Mouse (Mus musculus) hematopoietic stem cell, adult 5-6 weeks (primary cell): ENCODE data around the gene Phlda3. TPM values are rescaled to one million over a fixed set of nuclear protein-coding genes. Genes with fewer than 3 reads are reported as not detected.
A peak's percentile ranks its signal among the peaks of the same experiment; 100 is the strongest.

Experiments used
- ATAC-seq, 2 experiments: fragments of 125-278 bp in 1 of 2; replicated peaks in 1 of 2; 2 replicates each; pipeline ENCODE4 v1.8.0; 2016 to 2017; ENCODE audit warnings: inconsistent platforms in 2 of 2, mild to moderate bottlenecking in 2 of 2, moderate number of reproducible peaks in 2 of 2, low read depth in 1 of 2, moderate TSS enrichment in 1 of 2; ENCODE audit not compliant: low FRiP score in 2 of 2, poor library complexity in 2 of 2, severe bottlenecking in 2 of 2, insufficient read depth in 1 of 2, low TSS enrichment in 1 of 2
- total RNA-seq: library from RNA; stranded (forward); fragments of 172-1452, 232-1000 nt; gene quantifications from 2 replicates; pipeline ENCODE4 v1.2.3, GENCODE M21; 2017

Gene Phlda3
- total RNA-seq, 1 experiment from 2014 or later: not detected

DNA sequence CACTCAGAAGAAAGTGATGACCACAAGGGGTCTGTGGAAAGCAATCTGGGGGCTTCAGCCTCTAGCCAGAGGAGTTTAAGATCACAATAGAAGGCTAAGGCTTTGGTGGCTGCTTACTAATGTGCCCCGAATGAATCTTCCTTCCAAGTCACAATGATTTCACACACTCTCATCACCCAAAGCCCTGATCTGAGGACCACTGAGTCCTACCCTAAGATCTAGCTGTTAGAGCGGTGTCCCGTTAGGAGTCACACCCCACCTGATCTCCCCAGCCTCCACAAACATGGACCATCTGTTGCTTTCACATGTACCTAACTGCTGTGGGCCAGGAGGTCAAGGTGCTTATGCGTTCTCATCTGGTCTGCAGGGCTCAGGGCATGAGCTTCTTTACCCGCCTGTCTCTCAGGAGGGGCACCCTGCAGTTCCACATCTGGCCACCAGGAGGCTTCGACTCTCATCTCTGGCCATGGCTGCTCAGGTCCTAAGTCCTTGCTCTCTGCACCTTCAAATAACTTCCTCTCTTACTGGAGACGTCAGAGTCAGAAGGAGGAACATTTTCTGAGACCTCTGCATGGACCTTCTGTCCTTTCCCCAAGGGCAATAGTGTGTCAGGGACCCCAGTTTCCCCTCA lies 45.2 kb downstream of the Phlda3 start:
- ATAC-seq: peak; percentile 81 to 83

DNA sequence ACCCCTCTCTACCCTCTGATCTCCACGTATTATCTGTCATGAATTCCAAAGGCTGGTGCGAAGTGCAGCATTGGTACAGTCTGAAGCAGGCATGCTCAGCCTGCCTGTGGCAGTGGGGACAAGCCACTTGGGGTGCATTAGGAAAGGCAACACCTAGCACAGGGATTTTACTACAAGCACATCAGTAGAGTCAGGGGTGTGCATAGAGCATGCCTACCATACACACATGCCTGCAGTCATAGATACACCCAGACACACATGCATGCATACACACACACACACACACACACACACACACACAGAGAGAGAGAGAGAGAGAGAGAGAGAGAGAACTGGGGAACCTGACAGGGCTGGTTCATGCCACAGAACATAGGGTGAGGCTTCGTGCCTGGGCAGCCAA lies 46.3 kb downstream of the Phlda3 start:
- ATAC-seq: no peak

DNA sequence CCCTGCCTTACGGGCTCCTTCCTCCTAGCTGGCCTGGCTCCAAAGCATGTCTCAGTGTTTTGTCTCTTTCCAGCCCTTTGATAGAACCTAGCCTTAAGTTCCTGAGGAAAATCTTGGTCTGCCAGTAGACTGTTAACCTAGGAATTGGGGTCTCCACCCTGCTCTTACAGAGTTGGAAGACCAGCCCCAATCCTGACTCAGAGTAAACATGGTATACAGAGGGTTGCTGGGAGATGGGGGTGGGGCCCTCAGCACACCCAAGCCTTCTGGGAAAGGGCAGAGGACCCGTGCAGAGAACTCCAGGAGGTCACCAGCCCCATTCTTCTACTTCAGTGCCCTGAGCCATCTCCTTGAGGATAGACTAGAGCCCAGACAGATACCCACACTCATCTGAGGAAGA lies 46.7 kb downstream of the Phlda3 start:
- ATAC-seq: no peak

DNA sequence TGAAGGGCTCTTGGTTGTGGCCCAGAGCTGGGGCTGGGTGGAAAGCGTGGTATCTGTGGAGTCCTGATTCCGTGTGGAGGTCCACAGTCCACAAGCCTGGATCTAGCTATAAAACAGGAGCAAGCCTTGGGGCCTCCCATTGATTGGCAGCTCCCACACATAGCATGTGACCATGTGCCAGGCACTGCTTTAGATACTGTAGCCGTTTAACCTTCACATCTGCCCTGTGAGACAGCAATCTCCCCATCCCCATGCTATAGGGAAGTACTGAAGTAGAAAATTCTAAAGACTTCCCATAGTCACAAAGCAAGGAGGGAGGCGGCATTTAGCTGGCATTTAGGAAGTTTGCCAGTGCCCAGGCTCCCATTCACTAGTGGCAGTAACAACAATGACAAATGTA lies 47.2 kb downstream of the Phlda3 start:
- no peak for ATAC-seq

DNA sequence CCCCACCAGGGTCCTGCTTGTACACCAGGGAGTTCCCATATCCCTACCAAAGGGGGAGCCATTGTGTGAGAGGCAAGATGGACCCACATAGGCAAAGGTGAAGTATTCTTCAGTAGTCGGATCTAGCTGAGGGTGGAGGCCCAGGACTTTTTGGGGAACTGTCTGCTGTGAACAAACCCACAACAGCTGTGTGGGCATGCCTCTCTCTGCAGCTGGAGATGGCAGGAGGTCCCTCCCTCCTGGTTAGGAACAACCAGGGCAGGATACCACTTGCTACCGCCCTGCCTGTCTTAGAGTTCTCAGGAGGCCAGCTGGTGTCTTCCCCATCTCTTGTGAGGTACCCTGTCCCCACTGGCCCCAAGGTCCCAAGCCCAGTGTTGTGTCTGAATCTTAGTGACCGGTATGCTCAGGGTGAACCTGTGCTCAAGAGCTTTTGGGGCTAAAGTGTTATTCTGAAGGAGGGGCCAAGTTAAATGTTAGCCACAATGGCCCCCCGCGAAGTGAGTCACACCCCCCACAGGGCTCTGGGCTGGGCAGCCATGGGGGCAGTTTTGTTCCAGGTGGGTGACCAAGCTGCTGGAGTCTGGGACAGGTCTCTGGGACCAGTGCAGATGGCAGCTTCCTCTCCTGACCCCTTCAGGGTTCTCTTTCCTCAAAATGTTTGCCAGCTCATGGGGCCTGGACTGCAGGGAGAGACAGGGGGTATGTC lies 47.9 kb downstream of the Phlda3 start:
- peak; percentile 51 to 59 for ATAC-seq

DNA sequence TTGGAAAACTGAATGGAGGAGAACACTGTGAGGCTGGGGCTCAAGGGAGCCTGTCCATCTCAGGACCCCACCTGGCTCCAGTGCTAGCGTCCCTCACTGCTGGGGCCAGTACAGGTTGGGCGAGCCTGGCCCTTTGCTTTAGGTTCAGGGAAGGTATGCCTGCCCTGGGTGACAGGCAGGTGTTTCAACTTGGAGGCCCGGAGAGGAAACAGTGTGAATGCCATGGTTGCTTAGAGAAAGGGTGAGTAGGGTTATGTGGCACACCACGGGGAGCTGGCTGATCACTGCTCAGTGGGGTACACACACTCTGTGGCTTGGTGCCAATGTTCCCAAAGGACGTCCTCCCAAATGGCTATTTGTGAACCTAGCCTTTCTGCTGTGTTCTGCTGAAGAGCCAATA lies 48.6 kb downstream of the Phlda3 start:
- no peak for ATAC-seq

DNA sequence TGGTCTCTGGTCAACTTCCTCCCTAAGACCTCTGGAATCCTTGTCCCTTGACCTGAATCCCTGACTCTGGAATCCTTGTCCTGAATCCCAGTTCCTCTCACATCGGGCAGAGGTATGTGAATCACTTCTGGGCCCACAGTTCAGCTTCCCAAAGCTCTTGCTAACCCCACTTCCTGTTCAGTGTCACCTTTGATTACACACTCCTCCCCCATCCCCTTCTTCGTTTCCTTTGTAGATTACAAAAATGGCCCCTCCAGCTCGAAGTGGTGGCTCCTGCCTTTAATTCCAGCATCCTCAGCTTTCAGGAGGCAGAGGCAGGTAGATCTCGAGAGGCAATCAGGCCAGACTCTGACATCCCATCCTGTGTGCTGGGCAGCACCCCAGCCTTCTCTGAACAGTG lies 51.7 kb downstream of the Phlda3 start:
- no peak for ATAC-seq

DNA sequence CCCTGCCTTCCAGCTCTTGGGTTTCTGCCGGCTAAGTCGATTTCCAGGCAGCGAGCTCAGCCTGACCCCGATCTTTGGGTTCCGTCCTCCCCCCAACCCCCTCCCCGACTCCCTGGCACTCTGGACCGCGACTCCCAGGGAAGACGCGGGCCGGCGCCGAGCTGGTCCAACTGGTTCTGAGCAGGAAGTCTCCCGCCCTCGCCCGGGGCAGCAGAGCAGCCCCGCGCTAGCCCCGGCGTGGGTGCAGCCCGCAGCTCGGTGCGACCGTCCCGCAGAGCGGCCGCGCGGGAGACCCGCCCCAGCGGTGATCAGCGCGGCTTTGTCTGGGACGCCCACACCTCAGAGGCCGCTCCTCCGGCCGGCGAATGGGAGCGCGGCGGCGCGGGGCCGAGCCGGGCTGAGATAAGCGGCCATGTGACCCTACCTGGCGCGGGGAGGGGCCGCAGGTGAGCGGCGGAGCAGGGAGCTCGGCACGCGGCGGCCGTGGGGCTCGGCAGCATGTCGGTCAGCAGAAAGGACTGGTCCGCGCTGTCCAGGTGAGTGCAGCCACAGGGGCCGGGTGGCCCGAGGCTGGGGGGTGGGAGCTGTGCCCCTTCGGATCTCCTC lies 52.7 kb downstream of the Phlda3 start, which contains the start of gene Lad1:
Lad1 (plus strand) TSS at position 118 of the 606 bp plus-strand sequence.
- ATAC-seq: no peak

Other genes starting within 250 kb of the Phlda3 start
- gene Nav1, start 158.8 kb upstream of the Phlda3 start, total RNA-seq: 4.7 and 7.0 TPM in 2 replicates
- 148 and 162 TPM in 2 replicates for gene Csrp1, start 46.1 kb upstream of the Phlda3 start, total RNA-seq
- gene Tnni1, start 13.3 kb downstream of the Phlda3 start, total RNA-seq: 0.88 TPM in 1 of 2 replicates, not detected in the other
- gene Lad1, start 52.5 kb downstream of the Phlda3 start, total RNA-seq: not detected in 2 replicates
- gene Tnnt2, start 70.2 kb downstream of the Phlda3 start, total RNA-seq: not detected in 2 replicates
- not detected in 2 replicates for gene Pkp1, start 153.1 kb downstream of the Phlda3 start, total RNA-seq
- gene Igfn1, start 240.2 kb downstream of the Phlda3 start, total RNA-seq: not detected in 2 replicates
- gene Tmem9, start 242.0 kb downstream of the Phlda3 start, total RNA-seq: 17.3 and 33.3 TPM in 2 replicates